Mouse (Mus musculus) MEL (cell line): Measurements from ENCODE around the gene Sdha. TPM values are rescaled to one million over a fixed set of nuclear protein-coding genes. Genes with fewer than 3 reads are reported as not detected.
A peak's percentile ranks its signal among the peaks of the same experiment; 100 is the strongest.

Experiments
- DNase-seq: peaks from one replicate; pipeline ENCODE4 v3.0.0; 2011; ENCODE audit warnings: low read depth, low spot score
- H3K27ac ChIP-seq: 2 replicates; pipeline ENCODE4 v1.5.1; 2012; ENCODE audit warnings: low read depth, mild to moderate bottlenecking, control low read depth, low read length, moderate library complexity; ENCODE audit not compliant: control insufficient read depth
- H3K27me3 ChIP-seq, 2 experiments: fragments of 150-350 bp in 1 of 2; sonication (generic) in 1 of 2; 2 replicates each; pipeline ENCODE4 v1.6.1; 2012; ENCODE audit warnings: low read length in 2 of 2, mild to moderate bottlenecking in 2 of 2, improper control_type of control experiment in 1 of 2, moderate library complexity in 1 of 2; ENCODE audit not compliant: insufficient read depth in 2 of 2, control insufficient read depth in 1 of 2
- H3K36me3 ChIP-seq, 2 experiments: 2 replicates each; pipeline ENCODE4 v1.6.1; 2012 to 2014; ENCODE audit warnings: low read length in 2 of 2, improper control_type of control experiment in 1 of 2, inconsistent platforms in 1 of 2, mild to moderate bottlenecking in 1 of 2; ENCODE audit not compliant: insufficient read depth in 2 of 2, control insufficient read depth in 1 of 2
- H3K4me1 ChIP-seq, 2 experiments: fragments of 150-350 bp in 1 of 2; sonication (generic) in 1 of 2; 2 replicates each; pipeline ENCODE4 v1.6.1; 2012; ENCODE audit warnings: low read length in 2 of 2, improper control_type of control experiment in 1 of 2, mild to moderate bottlenecking in 1 of 2; ENCODE audit not compliant: insufficient read depth in 2 of 2, control insufficient read depth in 1 of 2
- H3K4me3 ChIP-seq, 2 experiments: fragments of 150-350 bp in 1 of 2; sonication (generic) in 1 of 2; 2 replicates each; pipeline ENCODE4 v1.5.1; 2012; ENCODE audit warnings: low read depth in 2 of 2, low read length in 2 of 2, mild to moderate bottlenecking in 2 of 2, moderate library complexity in 2 of 2, control low read depth in 1 of 2, improper control_type of control experiment in 1 of 2; ENCODE audit not compliant: control insufficient read depth in 1 of 2, insufficient read depth in 1 of 2
- H3K79me2 ChIP-seq: 2 replicates; pipeline ENCODE4 v1.6.1; 2012; ENCODE audit warnings: mild to moderate bottlenecking, low read length, moderate library complexity; ENCODE audit not compliant: control insufficient read depth, poor library complexity, insufficient read depth
- H3K9ac ChIP-seq: 2 replicates; pipeline ENCODE4 v1.6.1; 2012; ENCODE audit warnings: low read depth, mild to moderate bottlenecking, control low read depth, low read length, moderate library complexity; ENCODE audit not compliant: control insufficient read depth, poor library complexity, severe bottlenecking
- H3K9me3 ChIP-seq: fragments of 150-350 bp; sonication (generic); replicated peaks from 2 replicates; pipeline ENCODE4 v1.6.1; 2012; ENCODE audit warnings: mild to moderate bottlenecking, low read length, improper control_type of control experiment, moderate library complexity; ENCODE audit not compliant: insufficient read depth
- BHLHE40 ChIP-seq: IDR thresholded peaks from 2 replicates; pipeline ENCODE4 v1.6.1; 2012; ENCODE audit warnings: low read depth, mild to moderate bottlenecking, inconsistent platforms, low read length, improper control_type of control experiment, borderline replicate concordance
- CHD1 ChIP-seq: IDR thresholded peaks from 2 replicates; pipeline ENCODE4 v1.6.1; 2012; ENCODE audit warnings: low read depth, mild to moderate bottlenecking, inconsistent platforms, low read length, improper control_type of control experiment
- CHD2 ChIP-seq: IDR thresholded peaks from 2 replicates; pipeline ENCODE4 v1.6.1; 2011; ENCODE audit warnings: low read length, improper control_type of control experiment
- CTCF ChIP-seq, 3 experiments: IDR thresholded peaks in 2 of 3; conservative IDR thresholded peaks in 1 of 3; 2 replicates each; pipeline ENCODE4 v1.5.1; 2011 to 2012; ENCODE audit warnings: low read length in 3 of 3, low read depth in 2 of 3, mild to moderate bottlenecking in 2 of 3, improper control_type of control experiment in 1 of 3, inconsistent platforms in 1 of 3, mixed read lengths in 1 of 3, moderate library complexity in 1 of 3; ENCODE audit not compliant: control insufficient read depth in 1 of 3, insufficient read depth in 1 of 3, poor library complexity in 1 of 3, severe bottlenecking in 1 of 3
- E2F4 ChIP-seq: IDR thresholded peaks from 2 replicates; pipeline ENCODE4 v1.6.1; 2011; ENCODE audit warnings: low read depth, low read length, improper control_type of control experiment, borderline replicate concordance
- EP300 ChIP-seq, 2 experiments: IDR thresholded peaks; 2 replicates each; pipeline ENCODE4 v1.6.1; 2011; ENCODE audit warnings: improper control_type of control experiment in 2 of 2, low read length in 2 of 2, low read depth in 1 of 2, mild to moderate bottlenecking in 1 of 2
- ETS1 ChIP-seq: IDR thresholded peaks from 2 replicates; pipeline ENCODE4 v1.6.1; 2012; ENCODE audit warnings: low read depth, mild to moderate bottlenecking, inconsistent platforms, low read length, improper control_type of control experiment, moderate library complexity
- GATA1 ChIP-seq: IDR thresholded peaks from 2 replicates; pipeline ENCODE4 v1.6.1; 2011; ENCODE audit warnings: low read depth, low read length, improper control_type of control experiment
- KAT2A ChIP-seq: conservative IDR thresholded peaks from 2 replicates; pipeline ENCODE4 v1.6.1; 2012; ENCODE audit warnings: low read depth, low read length, improper control_type of control experiment, inconsistent platforms
- MAFK ChIP-seq: IDR thresholded peaks from 2 replicates; pipeline ENCODE4 v1.6.1; 2011; ENCODE audit warnings: low read depth, mild to moderate bottlenecking, low read length, improper control_type of control experiment, borderline replicate concordance
- MAZ ChIP-seq: IDR thresholded peaks from 2 replicates; pipeline ENCODE4 v1.6.1; 2012; ENCODE audit warnings: low read depth, mild to moderate bottlenecking, inconsistent platforms, low read length, improper control_type of control experiment
- MXI1 ChIP-seq: IDR thresholded peaks from 2 replicates; pipeline ENCODE4 v1.6.1; 2011; ENCODE audit warnings: mild to moderate bottlenecking, low read depth, low read length, improper control_type of control experiment
- MYB ChIP-seq: IDR thresholded peaks from 2 replicates; pipeline ENCODE4 v1.6.1; 2011; ENCODE audit warnings: mild to moderate bottlenecking, low read depth, low read length, improper control_type of control experiment
- POLR2AphosphoS2 ChIP-seq: IDR thresholded peaks from 2 replicates; pipeline ENCODE4 v1.6.1; 2011; ENCODE audit warnings: low read length, improper control_type of control experiment
- TBP ChIP-seq: IDR thresholded peaks from 2 replicates; pipeline ENCODE4 v1.8.0; 2011; ENCODE audit warnings: low read depth, low read length, improper control_type of control experiment
- UBTF ChIP-seq: IDR thresholded peaks from 2 replicates; pipeline ENCODE4 v1.6.1; 2012; ENCODE audit warnings: low read depth, mild to moderate bottlenecking, inconsistent platforms, low read length, improper control_type of control experiment, moderate library complexity, borderline replicate concordance; ENCODE audit not compliant: insufficient read depth
- USF2 ChIP-seq, 2 experiments: IDR thresholded peaks; 2 replicates each; pipeline ENCODE4 v1.6.1; 2011 to 2012; ENCODE audit warnings: improper control_type of control experiment in 2 of 2, low read length in 2 of 2, borderline replicate concordance in 1 of 2, inconsistent platforms in 1 of 2, low read depth in 1 of 2, mild to moderate bottlenecking in 1 of 2; ENCODE audit not compliant: insufficient read depth in 1 of 2
- ZKSCAN1 ChIP-seq: IDR thresholded peaks from 2 replicates; pipeline ENCODE4 v1.6.1; 2012; ENCODE audit warnings: low read depth, mild to moderate bottlenecking, inconsistent platforms, low read length, improper control_type of control experiment, moderate library complexity
- ZMIZ1 ChIP-seq: IDR thresholded peaks from 2 replicates; pipeline ENCODE4 v1.6.1; 2012; ENCODE audit warnings: low read depth, mild to moderate bottlenecking, inconsistent platforms, low read length, improper control_type of control experiment, moderate library complexity
- ZNF384 ChIP-seq: IDR thresholded peaks from 2 replicates; pipeline ENCODE4 v1.6.1; 2012; ENCODE audit warnings: low read depth, mild to moderate bottlenecking, inconsistent platforms, low read length, improper control_type of control experiment
- polyA plus RNA-seq, 2 experiments: library from polyadenylated mRNA; stranded (reverse) in 1 of 2; unstranded in 1 of 2; fragments of >175 nt in 1 of 2; fragments of >200 nt in 1 of 2; gene quantifications; 2 replicates each; pipeline versions ENCODE4 v1.2.1 to v1.2.4; 2012; ENCODE audit warnings: low replicate concordance in 2 of 2, low read depth in 1 of 2; ENCODE audit not compliant: insufficient read length in 2 of 2, insufficient read depth in 1 of 2, missing spikeins in 1 of 2
- total RNA-seq: library from RNA; depleted of rRNA; stranded (reverse); fragments of 300-350 nt; gene quantifications from 2 replicates; pipeline ENCODE4 v1.2.3, GENCODE M21; 2012

Sdha gene
- total and polyA plus RNA-seq, 3 experiments, result 68.6 to 214 (median 145) TPM

GRCm38 (mm10) chr13:74317170-74317849 lies 32.8 kb downstream of the Sdha start, which contains the start of gene Pdcd6 (continued):
- TF ChIP-seq TBP (peak; percentile 49), ETS1 (0 out of 2 replicates have a peak, but pooled peaks have one; percentile 23), POLR2AphosphoS2 (peak; percentile 67; the same call in 1 of the 2 replicates)

- peak overlapping the region; percentile 41 for H3K27ac ChIP-seq
- H3K36me3 ChIP-seq, result peaks cover 5 to 24% of the 10 kb centered on the region in 2 experiments
- peak overlapping the region; percentile 91 for H3K9ac ChIP-seq
These were observed 33.3 kb downstream of the Sdha start for GRCm38 (mm10) chr13:74316789-74317169.

GRCm38 (mm10) chr13:74316386-74316785 lies 33.7 kb downstream of the Sdha start:
- H3K4me3 ChIP-seq, result peak overlapping the region; percentile 78 to 94
- peaks cover 3 to 24% of the 10 kb centered on the region in 2 experiments for H3K36me3 ChIP-seq
- no peaks in the 10 kb centered on the region for H3K27me3 ChIP-seq
- DNase-seq, result no peak
- TF ChIP-seq ZNF384, result no peak
- TF ChIP-seq ZMIZ1, result no peak
- TF ChIP-seq UBTF, result no peak
- TF ChIP-seq MAFK, result no peak
- TF ChIP-seq USF2 (IDR thresholded peaks at IDR 0.05; ENCODE audit: borderline replicate concordance in 1 of 2, insufficient read depth in 1 of 2, low read depth in 1 of 2, low read length in 2 of 2), result no peak
- no peak for TF ChIP-seq MYB
- TF ChIP-seq CHD2, result no peak
- TF ChIP-seq, all 39 proteins: peak for 0
- Histone ChIP-seq H3K9me3 (no peaks in the 10 kb centered on the region), H3K27ac (no peak overlapping the region), H3K79me2 (peaks cover 21% of the 10 kb centered on the region), H3K9ac (peak overlapping the region; percentile 91), H3K4me1 (peaks cover 8 to 12% of the 10 kb centered on the region in 2 experiments)

More at GRCm38 (mm10) chr13:74316789-74317169, 33.3 kb downstream of the Sdha start:
- Histone ChIP-seq H3K4me3 (peak overlapping the region; percentile 78 to 94), H3K79me2 (peaks cover 21% of the 10 kb centered on the region), H3K27me3 (no peaks in the 10 kb centered on the region), H3K9me3 (no peaks in the 10 kb centered on the region), H3K4me1 (peaks cover 8 to 12% of the 10 kb centered on the region in 2 experiments)
- no peak for DNase-seq
- TF ChIP-seq E2F4 (no peak), MXI1 (no peak), KAT2A (no peak), MYB (no peak), GATA1 (no peak), CHD1 (no peak; the same call in 1 of the 2 replicates), ZNF384 (no peak), BHLHE40 (no peak), CTCF (IDR thresholded peaks at IDR 0.05 in 2 of 3, conservative IDR thresholded peaks at IDR 0.05 in 1 of 3; ENCODE audit: control insufficient read depth in 1 of 3, insufficient read depth in 1 of 3, low read depth in 2 of 3, low read length in 3 of 3, poor library complexity in 1 of 3, severe bottlenecking in 1 of 3) (no peak), ZKSCAN1 (no peak), MAZ (no peak), USF2 (IDR thresholded peaks at IDR 0.05; ENCODE audit: borderline replicate concordance in 1 of 2, insufficient read depth in 1 of 2, low read depth in 1 of 2, low read length in 2 of 2) (no peak), EP300 (IDR thresholded peaks at IDR 0.05; ENCODE audit: low read depth in 1 of 2, low read length in 2 of 2) (no peak)
